Mouse (Mus musculus) intestine, postnatal 0 days (tissue): Measurements from ENCODE around the gene Nek3. TPM values are rescaled to one million over a fixed set of nuclear protein-coding genes. Genes with fewer than 3 reads are reported as not detected.
"Not testable (repeated sequence)": the region's sequence is repeated elsewhere in the genome, so short reads cannot be mapped to it uniquely, and the experiment has no call there.

Experiments
- ATAC-seq: fragments of 200-750 bp; cut with Nextera tagmentation; 2 replicates; pipeline ENCODE4 v1.8.0; 2017; ENCODE audit warnings: mild to moderate bottlenecking, moderate TSS enrichment, moderate library complexity
- H3K27ac ChIP-seq: fragments of 300-500 bp; sonication (generic); 2 replicates; pipeline ENCODE4 v1.5.1; 2014; ENCODE audit warnings: mild to moderate bottlenecking, low read depth, low read length, moderate library complexity
- H3K27me3 ChIP-seq: fragments of 300-500 bp; sonication (generic); replicated peaks from 2 replicates; pipeline ENCODE4 v1.6.1; 2014; ENCODE audit warnings: low read length, mixed read lengths; ENCODE audit not compliant: control insufficient read depth, insufficient read depth
- H3K36me3 ChIP-seq: fragments of 300-500 bp; sonication (generic); 2 replicates; pipeline ENCODE4 v1.6.1; 2014; ENCODE audit warnings: mild to moderate bottlenecking, moderate library complexity; ENCODE audit not compliant: control insufficient read depth, insufficient read depth
- H3K4me1 ChIP-seq: fragments of 300-500 bp; sonication (generic); replicated peaks from 2 replicates; pipeline ENCODE4 v1.6.1; 2014; ENCODE audit warnings: antibody characterized with exemption, low read length, mixed read lengths; ENCODE audit not compliant: control insufficient read depth, insufficient read depth
- H3K4me2 ChIP-seq: fragments of 300-500 bp; sonication (generic); replicated peaks from 2 replicates; pipeline ENCODE4 v1.6.1; 2014; ENCODE audit warnings: low read depth, mild to moderate bottlenecking, moderate library complexity
- H3K4me3 ChIP-seq: fragments of 300-500 bp; sonication (generic); 2 replicates; pipeline ENCODE4 v1.5.1; 2014; ENCODE audit warnings: low read depth, low read length
- H3K9ac ChIP-seq: fragments of 300-500 bp; sonication (generic); 2 replicates; pipeline ENCODE4 v1.6.1; 2014; ENCODE audit warnings: mild to moderate bottlenecking, low read depth, low read length
- H3K9me3 ChIP-seq: fragments of 300-500 bp; sonication (generic); 2 replicates; pipeline ENCODE4 v1.6.1; 2016; ENCODE audit warnings: mixed run types; ENCODE audit not compliant: control insufficient read depth
- CTCF ChIP-seq: sonication (generic); IDR thresholded peaks from 2 replicates; pipeline ENCODE4 v1.5.1; 2016; ENCODE audit warnings: low read depth, mild to moderate bottlenecking, control low read depth, antibody characterized with exemption, moderate library complexity
- WGBS: fragments of 180-500 bp; shearing (Covaris S2); extraction: QIAGEN DNeasy Blood & Tissue Kit; methylation state at CpG from one replicate; pipeline ENCODE4 v1.1.7; 2014; 5-methylcytosine and 5-hydroxymethylcytosine counted together
- polyA plus RNA-seq: library from polyadenylated mRNA; unstranded; fragments of >200 nt; fragmentation: Nextera tagmentation; extraction: Ambion mirVana; gene quantifications from 2 replicates; pipeline ENCODE4 v1.2.1, GENCODE M21; 2015

The Nek3 gene
- polyA plus RNA-seq, 1 experiment from 2014 or later = 5.2 TPM

DNA sequence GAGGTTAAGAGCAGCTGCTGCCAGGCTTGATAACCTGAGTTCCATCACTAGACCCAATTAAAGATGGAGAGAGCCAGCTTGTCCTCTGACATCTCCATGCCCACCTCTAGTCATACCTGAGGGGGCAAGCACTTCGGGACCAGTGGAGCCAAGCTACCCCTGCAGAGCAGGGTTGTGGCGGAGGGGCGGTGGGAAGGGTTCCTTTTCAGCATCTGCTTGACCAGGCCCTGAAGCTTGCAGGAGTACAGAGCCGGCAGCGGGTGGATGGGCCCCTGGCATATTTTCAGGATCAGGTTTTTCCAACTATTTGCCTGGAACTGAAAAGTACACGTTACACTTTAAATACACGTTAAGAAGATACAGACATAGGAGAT, 17.9 kb downstream of the Nek3 start:
- TF ChIP-seq CTCF = no peak
- Histone ChIP-seq H3K4me1 (no peaks in the 10 kb centered on the region; the same call in 1 of the 2 replicates), H3K9ac (no peak overlapping the region), H3K4me2 (no peak overlapping the region), H3K27me3 (no peaks in the 10 kb centered on the region), H3K9me3 (no peaks in the 10 kb centered on the region), H3K4me3 (no peak overlapping the region), H3K36me3 (peaks cover 9% of the 10 kb centered on the region; the same call in 1 of the 2 replicates), H3K27ac (no peak overlapping the region)
- no peak for ATAC-seq
- 93% methylated on average over 7 of the region's 7 CpGs for WGBS

DNA sequence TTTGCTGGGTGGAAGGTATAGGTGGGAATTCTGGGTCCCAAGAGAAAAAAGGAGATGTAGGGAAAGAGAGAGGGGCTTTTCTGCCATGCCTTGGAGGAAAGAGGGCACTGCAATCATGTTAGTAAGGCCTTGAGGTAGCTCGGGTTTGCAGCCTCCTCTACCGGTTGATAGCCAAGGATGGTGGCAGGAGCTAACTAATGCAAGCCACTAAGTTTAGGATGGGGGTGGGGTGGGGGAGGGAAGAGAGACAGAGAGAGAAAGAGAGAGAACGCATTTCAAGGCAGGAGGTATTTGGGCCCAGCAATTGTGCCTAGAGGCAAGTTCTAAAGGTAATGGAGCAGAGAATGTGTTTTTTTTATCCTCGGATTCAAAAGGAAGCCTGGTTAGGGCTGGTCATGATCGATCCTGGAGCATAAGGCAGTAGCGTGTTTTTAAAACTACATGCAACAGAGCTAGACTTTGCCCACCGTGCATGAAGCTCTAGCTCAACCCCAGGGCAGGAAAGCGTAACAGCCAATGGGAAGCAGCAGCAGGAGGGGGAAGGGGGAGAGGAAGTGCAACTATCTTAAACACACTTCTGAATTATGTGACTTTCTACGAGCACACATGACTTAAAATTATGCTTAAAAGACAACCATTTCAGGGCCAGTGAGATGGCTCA, 18.4 kb downstream of the Nek3 start:
- no peak for TF ChIP-seq CTCF
- H3K4me3 ChIP-seq = no peak overlapping the region
- H3K36me3 ChIP-seq = peaks cover 12% of the 10 kb centered on the region; the same call in 1 of the 2 replicates
- H3K4me1 ChIP-seq = no peaks in the 10 kb centered on the region; the same call in 1 of the 2 replicates
- no peak overlapping the region for H3K4me2 ChIP-seq
- no peak for ATAC-seq
- WGBS = 83% methylated on average over 9 of the region's 9 CpGs
- no peaks in the 10 kb centered on the region for H3K27me3 ChIP-seq
- no peaks in the 10 kb centered on the region for H3K9me3 ChIP-seq
- no peak overlapping the region for H3K9ac ChIP-seq
- no peak overlapping the region for H3K27ac ChIP-seq

DNA sequence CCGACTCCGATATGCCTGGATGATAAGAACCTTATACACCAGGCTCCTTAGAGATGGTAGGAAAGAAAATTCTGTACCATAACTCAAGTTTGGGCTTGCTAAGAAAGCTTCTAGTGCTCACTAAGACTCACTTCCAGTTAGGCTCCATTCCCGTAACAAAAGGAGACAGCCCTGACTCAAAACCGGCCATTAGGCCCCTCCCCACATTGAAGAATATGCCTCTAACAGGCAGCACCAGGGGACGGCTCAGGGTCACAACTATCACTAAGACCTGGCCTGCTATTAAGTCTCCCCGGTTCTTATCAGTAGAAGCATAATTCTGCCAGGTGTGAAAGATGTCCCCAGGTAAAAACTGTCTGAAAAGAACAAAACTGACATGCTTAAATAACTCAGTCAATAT, 20.4 kb downstream of the Nek3 start:
- 75% methylated on average over 6 of the region's 6 CpGs for WGBS
- H3K9ac ChIP-seq = no peak overlapping the region
- H3K4me3 ChIP-seq = no peak overlapping the region
- no peaks in the 10 kb centered on the region for H3K9me3 ChIP-seq
- TF ChIP-seq CTCF = no peak
- ATAC-seq = no peak
- H3K4me1 ChIP-seq = no peaks in the 10 kb centered on the region; the same call in 1 of the 2 replicates
- no peak overlapping the region for H3K4me2 ChIP-seq
- H3K36me3 ChIP-seq = peaks cover 20% of the 10 kb centered on the region; the same call in 1 of the 2 replicates
- H3K27me3 ChIP-seq = no peaks in the 10 kb centered on the region
- no peak overlapping the region for H3K27ac ChIP-seq

DNA sequence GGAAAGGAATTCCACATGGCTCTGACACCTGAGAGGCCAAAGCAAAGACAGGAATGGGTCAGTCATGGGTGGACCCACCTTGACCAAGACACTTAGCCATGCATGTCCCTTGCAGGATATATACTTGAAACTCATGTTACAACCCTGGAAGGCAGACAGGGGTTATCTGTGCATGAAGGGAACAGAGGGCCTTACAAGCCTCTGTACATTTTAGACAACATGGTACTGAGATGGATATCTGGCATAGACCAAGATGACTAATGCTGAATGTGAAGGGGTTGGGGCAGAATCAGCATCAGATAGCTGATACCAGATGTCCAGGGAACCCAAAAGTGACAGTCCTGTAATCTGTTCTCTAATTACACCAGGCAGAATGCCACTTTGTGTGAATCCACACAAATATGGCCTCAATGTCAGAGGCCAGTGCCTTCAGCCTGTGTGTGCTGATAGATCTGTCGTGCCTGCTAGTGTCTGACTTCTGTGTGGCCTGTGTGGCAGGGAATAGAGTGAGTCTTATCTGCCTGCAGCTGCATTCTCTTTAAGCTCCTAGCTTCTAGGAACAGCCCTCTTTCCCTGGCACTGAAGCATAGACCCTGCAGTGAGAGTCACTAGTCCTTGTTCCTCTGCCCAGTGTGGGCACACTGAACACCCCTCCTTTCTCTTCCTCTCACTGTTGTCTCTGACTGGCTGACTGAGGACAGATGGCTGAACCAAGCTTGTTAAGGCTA, 22.3 kb downstream of the Nek3 start:
- WGBS = 73% methylated on average over 1 of the region's 1 CpGs
- ATAC-seq = no peak
- Histone ChIP-seq H3K27me3 (no peaks in the 10 kb centered on the region), H3K4me1 (no peaks in the 10 kb centered on the region), H3K9me3 (no peaks in the 10 kb centered on the region), H3K27ac (no peak overlapping the region), H3K4me2 (no peak overlapping the region), H3K4me3 (no peak overlapping the region), H3K36me3 (peaks cover 20% of the 10 kb centered on the region; the same call in 1 of the 2 replicates), H3K9ac (no peak overlapping the region)
- no peak for TF ChIP-seq CTCF

DNA sequence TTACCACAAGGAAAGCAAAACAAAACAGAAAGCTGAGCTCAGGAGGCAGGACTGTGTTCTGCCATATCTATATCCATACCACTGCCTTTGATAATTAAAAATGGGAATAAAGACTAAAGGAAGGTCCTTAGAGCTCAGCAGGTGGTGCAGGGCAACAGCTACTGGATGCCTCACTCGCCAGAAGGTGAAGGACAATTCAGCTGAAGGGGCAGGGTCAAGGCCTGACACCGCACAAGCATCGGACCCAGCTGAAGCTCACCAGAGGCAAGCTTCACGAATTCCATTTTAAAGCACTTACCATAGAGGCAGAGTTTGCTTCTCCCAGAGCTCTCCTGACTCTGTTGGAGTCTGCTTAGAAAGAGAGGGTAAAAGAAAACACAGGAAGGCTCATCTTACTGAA, 23.6 kb downstream of the Nek3 start:
- WGBS = 92% methylated on average over 4 of the region's 4 CpGs
- Histone ChIP-seq H3K9me3 (no peaks in the 10 kb centered on the region), H3K4me2 (no peak overlapping the region), H3K27me3 (no peaks in the 10 kb centered on the region), H3K9ac (no peak overlapping the region), H3K4me1 (no peaks in the 10 kb centered on the region), H3K27ac (no peak overlapping the region), H3K36me3 (peaks cover 16% of the 10 kb centered on the region; the same call in 1 of the 2 replicates), H3K4me3 (no peak overlapping the region)
- ATAC-seq = no peak
- TF ChIP-seq CTCF = no peak

DNA sequence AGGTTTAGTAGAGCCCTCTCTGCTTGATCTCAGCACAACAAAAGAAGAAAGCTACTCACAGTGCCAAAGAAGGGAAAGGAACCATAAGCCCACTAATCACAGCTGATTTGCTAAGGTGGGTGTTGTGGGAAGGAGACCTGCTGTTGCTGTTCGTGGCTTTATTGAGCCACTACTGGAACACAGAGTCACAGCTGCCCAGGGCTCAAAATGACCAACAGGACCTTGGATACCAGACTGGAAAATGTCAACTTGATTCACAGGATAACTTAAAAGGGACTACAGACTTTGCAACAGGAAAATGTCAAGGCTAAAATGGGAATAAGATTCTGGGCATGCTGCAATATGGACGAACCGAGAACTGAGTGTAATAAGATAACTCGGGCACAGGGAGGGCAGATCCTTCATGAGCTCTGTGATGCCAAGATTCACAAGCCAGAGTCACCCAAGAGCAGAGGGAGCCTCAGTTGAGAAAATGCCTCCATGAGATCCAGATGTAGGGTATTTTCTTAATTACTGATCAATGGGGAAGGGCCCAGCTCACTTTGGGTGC, 24.3 kb downstream of the Nek3 start:
- no peak overlapping the region for H3K27ac ChIP-seq
- H3K4me2 ChIP-seq = no peak overlapping the region
- ATAC-seq = no peak
- peaks cover 16% of the 10 kb centered on the region; the same call in 1 of the 2 replicates for H3K36me3 ChIP-seq
- no peak overlapping the region for H3K4me3 ChIP-seq
- H3K9me3 ChIP-seq = no peaks in the 10 kb centered on the region
- H3K27me3 ChIP-seq = no peaks in the 10 kb centered on the region
- WGBS = 91% methylated on average over 4 of the region's 4 CpGs
- no peaks in the 10 kb centered on the region for H3K4me1 ChIP-seq
- TF ChIP-seq CTCF = no peak
- no peak overlapping the region for H3K9ac ChIP-seq

DNA sequence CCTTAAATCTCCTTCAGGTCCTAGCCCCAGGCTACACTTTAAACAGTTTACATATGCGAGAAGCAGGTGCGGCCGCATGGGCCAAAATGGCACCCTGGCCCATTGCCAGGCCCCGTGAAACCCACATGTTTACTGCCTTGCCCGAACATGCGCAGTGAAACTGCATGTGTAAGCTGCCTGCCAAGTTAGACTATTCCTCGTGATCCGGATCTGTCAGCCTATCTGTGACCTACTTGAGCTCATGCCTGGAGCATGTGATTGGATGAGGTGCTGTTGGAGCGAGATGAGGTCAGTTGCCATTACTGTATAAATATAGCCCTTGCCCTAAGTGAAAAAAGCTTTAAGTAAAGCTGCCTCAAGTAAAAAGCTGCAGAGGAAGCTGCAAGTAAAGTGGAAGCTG, 29.8 kb downstream of the Nek3 start:
- ATAC-seq, H3K27ac ChIP-seq, H3K9ac ChIP-seq, H3K27me3 ChIP-seq, H3K4me1 ChIP-seq, H3K9me3 ChIP-seq, H3K4me2 ChIP-seq, H3K36me3 ChIP-seq, H3K4me3 ChIP-seq: not testable (repeated sequence)
- 81% methylated on average over 9 of the region's 9 CpGs for WGBS
